Mouse (Mus musculus): ENCODE data around the gene Sae1. TPM values are rescaled to one million over a fixed set of nuclear protein-coding genes. Genes with fewer than 3 reads are reported as not detected.

Gene Sae1
- polyA plus RNA-seq (2015; fragmentation: Nextera tagmentation; extraction: Ambion mirVana) = 97.7 and 98.0 TPM in 2 replicates

DNA sequence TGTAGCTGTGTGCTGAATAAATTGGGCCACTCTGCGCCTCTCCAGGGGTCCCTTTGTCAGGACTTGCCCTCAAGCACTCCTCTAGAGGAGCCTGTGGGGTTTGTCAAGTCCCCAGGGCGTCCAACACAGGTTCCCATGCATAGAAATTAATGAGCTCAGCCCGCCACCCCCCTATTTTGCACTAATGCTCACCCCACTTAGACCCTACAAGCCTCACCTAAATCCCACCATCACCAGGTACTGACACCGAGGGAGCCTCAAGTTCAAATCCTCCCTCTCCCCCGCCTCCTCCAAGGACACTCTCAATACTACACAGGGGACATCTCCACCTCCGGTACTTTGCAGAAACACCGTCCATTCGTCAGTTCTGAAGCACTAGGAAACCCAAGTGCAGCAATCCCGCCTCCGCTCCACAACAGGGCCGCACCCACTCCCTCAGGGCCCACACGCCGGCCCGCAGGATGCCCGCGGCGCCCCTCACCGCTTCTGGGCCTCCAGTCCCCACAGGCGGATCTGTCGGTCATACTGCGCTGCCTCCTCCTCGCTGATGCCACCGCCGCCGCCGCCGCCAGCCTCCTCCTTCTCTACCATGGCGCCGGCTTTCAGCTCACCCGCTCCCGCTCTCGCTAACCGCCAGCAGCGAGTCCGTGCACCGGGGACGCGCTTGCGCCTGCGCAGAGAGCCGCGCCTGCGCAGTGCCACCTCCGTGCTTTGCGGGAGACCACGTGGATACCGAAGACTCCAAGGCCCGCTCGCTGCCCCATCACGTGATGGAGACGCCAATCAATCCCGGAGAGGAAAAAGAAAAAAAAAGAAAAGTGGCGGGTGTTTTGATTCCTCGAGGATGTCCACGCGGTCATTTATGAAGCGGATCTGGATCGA, at the start of gene Sae1:
Gene Sae1 (minus strand): TSS at position 647 of the 882 bp plus-strand sequence.
- peak within 1 kb of the TSS; percentile 85 for H3K27ac ChIP-seq (replicated peaks)
- WGBS (ENCODE audit: insufficient replicate concordance) = under 1% methylated on average over 58 of the region's 58 CpGs

DNA sequence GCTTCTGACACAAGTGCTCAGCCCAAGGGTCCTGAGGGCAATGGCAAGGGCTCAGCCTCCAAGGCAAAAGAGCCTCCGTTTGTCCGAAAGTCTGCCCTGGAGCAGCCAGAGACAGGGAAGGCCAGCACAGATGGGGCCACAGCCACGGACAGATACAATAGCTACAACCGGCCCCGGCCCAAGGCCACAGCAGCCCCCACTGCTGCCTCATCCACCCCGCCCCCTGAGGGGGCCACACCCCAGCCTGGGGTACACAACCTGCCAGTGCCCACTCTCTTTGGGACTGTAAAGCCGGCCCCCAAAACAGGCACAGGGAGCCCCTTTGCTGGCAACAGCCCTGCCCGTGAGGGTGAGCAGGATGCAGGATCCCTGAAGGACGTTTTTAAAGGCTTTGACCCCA, 47.5 kb upstream of the Sae1 start:
- no peak for ATAC-seq (ENCODE audit: insufficient read depth)
- WGBS (ENCODE audit: insufficient replicate concordance) = 81% methylated on average over 9 of the region's 9 CpGs

More for the DNA sequence above, at the start of gene Sae1:
- H3K4me3 ChIP-seq (replicated peaks) = peak within 1 kb of the TSS; percentile 93
- peak; percentile 94 for ATAC-seq (ENCODE audit: insufficient read depth)
- no peaks in the 10 kb centered on the region for H3K27me3 ChIP-seq
- H3K4me2 ChIP-seq = peak within 1 kb of the TSS; percentile 87
- H3K4me1 ChIP-seq (replicated peaks) = peaks cover 35% of the 10 kb centered on the region
- H3K36me3 ChIP-seq (replicated peaks) = peaks cover 15% of the 10 kb centered on the region
- H3K9me3 ChIP-seq (replicated peaks) = no peaks in the 10 kb centered on the region
- peak within 1 kb of the TSS; percentile 90 for H3K9ac ChIP-seq

DNA sequence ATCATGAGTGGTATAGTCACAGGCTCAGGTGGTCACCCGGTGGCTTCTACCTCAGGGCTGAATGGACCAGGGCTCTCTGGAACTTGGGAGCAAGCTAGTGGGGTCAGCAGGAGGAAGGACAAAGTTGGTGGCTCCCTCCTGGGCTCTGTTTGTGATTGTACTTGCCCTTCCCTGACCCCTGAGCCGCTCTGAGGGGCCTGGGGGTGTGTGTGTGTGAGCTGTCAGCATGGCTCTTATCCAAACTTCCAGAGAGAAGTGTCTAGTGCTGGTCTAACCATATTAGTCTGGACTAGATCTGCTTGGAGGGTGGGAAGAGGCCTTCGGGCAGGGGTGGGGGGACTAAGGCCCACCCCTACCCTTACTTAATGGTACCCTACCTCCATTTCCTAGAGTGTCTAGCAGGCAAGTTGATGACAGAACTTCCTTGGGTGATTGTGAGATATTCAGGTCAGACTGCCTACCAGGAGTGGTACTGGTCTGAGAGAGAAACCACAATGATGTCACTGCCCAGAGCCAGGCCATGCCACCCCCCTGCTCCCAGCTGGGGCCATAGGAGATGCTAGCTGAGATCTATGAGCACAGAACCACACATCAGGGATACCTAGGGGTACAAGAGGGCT, 45.9 kb upstream of the Sae1 start:
- H3K27ac ChIP-seq (replicated peaks) = no peak overlapping the region
- WGBS (ENCODE audit: insufficient replicate concordance) = 86% methylated on average over 3 of the region's 3 CpGs
- no peak overlapping the region for H3K9ac ChIP-seq
- H3K36me3 ChIP-seq (replicated peaks) = peaks cover 88% of the 10 kb centered on the region
- H3K4me3 ChIP-seq (replicated peaks) = no peak overlapping the region
- ATAC-seq (ENCODE audit: insufficient read depth) = no peak
- H3K4me2 ChIP-seq = no peak overlapping the region
- H3K9me3 ChIP-seq (replicated peaks) = no peaks in the 10 kb centered on the region
- no peaks in the 10 kb centered on the region for H3K4me1 ChIP-seq (replicated peaks)
- no peaks in the 10 kb centered on the region for H3K27me3 ChIP-seq

More for the DNA sequence above, 47.5 kb upstream of the Sae1 start:
- no peak overlapping the region for H3K9ac ChIP-seq
- H3K9me3 ChIP-seq (replicated peaks) = no peaks in the 10 kb centered on the region
- peaks cover 72% of the 10 kb centered on the region for H3K36me3 ChIP-seq (replicated peaks)
- H3K4me3 ChIP-seq (replicated peaks) = no peak overlapping the region
- no peaks in the 10 kb centered on the region for H3K4me1 ChIP-seq (replicated peaks)
- no peak overlapping the region for H3K4me2 ChIP-seq
- H3K27me3 ChIP-seq = no peaks in the 10 kb centered on the region
- H3K27ac ChIP-seq (replicated peaks) = no peak overlapping the region

DNA sequence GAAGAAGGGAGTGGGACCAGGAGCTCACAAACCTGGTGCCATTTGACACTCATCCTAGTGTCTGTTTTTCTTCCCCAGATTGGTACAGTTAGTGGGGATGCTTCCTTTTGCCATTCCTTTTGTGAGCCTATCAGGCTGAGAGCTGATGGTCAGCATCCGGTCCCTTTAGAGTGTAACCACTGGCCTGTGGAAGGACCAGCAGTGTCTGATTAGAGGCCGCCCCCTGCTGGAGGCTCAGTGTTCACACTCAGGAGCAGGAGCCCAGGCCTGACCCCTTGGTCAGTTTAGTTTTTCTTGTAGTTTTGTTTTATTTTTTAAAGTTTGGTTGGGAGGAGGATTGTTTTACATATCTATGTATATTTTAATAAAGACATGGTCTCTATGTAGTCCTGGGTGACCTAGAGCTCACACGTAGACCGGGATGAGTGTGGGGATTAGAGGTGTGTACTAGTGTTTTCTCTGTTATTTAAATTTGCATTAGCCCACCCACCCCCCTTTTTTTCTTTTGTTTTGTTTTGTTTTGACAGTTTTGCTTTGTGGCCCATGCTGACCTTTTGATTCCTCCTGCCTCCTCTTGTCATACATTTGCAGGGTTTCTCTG, 38.6 kb upstream of the Sae1 start:
- peaks cover 100% of the 10 kb centered on the region for H3K36me3 ChIP-seq (replicated peaks)
- no peak overlapping the region for H3K27ac ChIP-seq (replicated peaks)
- no peak overlapping the region for H3K4me3 ChIP-seq (replicated peaks)
- H3K4me2 ChIP-seq = no peak overlapping the region
- H3K27me3 ChIP-seq = no peaks in the 10 kb centered on the region
- 58% methylated on average over 4 of the region's 4 CpGs for whole genome bisulfite sequencing (ENCODE audit: insufficient replicate concordance)
- ATAC-seq (ENCODE audit: insufficient read depth) = peak; percentile 71
- H3K9me3 ChIP-seq (replicated peaks) = no peaks in the 10 kb centered on the region
- no peak overlapping the region for H3K9ac ChIP-seq
- H3K4me1 ChIP-seq (replicated peaks) = peaks cover 11% of the 10 kb centered on the region; the same call in 1 of the 2 replicates

DNA sequence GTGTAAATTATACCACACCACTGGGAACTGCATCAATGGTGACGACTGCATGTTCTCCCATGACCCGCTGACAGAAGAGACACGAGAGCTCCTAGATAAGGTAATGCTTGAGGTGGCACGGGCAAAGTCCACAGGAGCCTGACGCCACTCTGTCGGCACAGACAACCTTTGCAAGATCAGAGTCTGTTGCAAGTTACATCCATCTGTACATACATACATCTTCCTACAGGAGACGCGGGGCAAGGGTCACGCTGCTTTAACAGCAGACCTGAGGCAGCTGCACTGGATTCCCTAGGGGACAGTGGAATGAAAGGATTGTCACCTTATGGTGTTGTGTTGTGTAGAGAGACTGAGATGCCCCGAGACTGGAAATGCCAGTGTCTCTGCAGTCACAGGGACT, 38.1 kb upstream of the Sae1 start:
- Histone ChIP-seq H3K4me1 (replicated peaks) (peaks cover 15% of the 10 kb centered on the region; the same call in 1 of the 2 replicates), H3K4me3 (replicated peaks) (no peak overlapping the region), H3K9me3 (replicated peaks) (no peaks in the 10 kb centered on the region), H3K27me3 (no peaks in the 10 kb centered on the region), H3K9ac (no peak overlapping the region), H3K4me2 (no peak overlapping the region), H3K27ac (replicated peaks) (no peak overlapping the region), H3K36me3 (replicated peaks) (peaks cover 100% of the 10 kb centered on the region)
- 84% methylated on average over 10 of the region's 10 CpGs for WGBS (ENCODE audit: insufficient replicate concordance)
- 0 out of 2 replicates have a peak, but pooled peaks have one; percentile 11 for ATAC-seq (ENCODE audit: insufficient read depth)

DNA sequence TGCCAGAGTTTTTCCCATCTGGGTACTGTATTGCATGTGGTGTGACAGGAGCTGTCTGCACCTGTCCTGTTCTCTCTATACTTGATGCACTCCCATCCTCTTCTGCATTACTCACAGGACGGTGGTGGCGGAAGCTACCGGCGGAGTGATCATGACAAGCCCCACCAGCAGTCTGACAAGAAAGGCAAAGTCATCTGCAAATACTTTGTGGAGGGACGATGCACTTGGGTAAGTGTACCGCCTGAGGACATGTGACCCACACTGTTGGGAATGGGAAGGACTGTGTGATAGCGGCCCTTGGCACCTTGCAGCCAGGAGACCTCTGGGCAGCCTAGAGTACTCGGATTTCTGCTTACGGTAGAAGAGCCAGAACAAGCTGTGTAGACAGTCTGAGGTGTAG, 36.1 kb upstream of the Sae1 start:
- no peak for ATAC-seq (ENCODE audit: insufficient read depth)
- 91% methylated on average over 9 of the region's 9 CpGs for WGBS (ENCODE audit: insufficient replicate concordance)

DNA sequence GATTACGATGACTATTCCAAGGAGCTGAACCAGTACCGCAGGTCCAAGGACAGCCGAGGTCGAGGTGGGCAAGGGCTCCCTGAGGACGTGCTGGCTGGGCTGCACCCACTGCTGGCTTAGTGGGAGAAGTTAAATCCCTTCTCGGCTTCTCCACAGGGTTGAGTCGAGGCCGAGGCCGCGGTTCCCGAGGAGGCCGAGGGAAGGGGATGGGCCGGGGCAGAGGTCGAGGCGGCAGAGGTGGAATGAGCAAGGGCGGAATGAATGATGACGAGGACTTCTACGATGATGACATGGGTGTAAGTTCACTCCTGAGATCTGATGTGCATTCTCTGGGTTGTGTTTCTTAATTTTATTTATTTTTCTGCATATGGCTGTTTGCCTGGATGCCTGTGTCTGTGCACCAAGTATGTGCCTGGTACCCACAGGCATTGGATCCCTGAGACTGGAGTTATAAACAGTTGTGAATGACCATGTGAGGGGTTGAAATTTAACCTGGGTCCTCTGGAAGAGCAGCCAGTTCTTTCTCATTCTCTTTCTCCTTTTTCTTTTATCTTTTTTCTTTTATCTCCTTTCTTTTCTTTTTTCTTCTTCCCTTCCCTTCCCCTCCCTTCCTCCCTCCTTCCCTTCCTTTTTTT, 34.7 kb upstream of the Sae1 start:
- ATAC-seq (ENCODE audit: insufficient read depth) = no peak
- Histone ChIP-seq H3K27ac (replicated peaks) (peak overlapping the region; percentile 38; the same call in 1 of the 2 replicates), H3K27me3 (no peaks in the 10 kb centered on the region), H3K4me3 (replicated peaks) (no peak overlapping the region), H3K9ac (no peak overlapping the region), H3K4me1 (replicated peaks) (peaks cover 25% of the 10 kb centered on the region; the same call in 1 of the 2 replicates), H3K4me2 (no peak overlapping the region), H3K36me3 (replicated peaks) (peaks cover 100% of the 10 kb centered on the region), H3K9me3 (replicated peaks) (no peaks in the 10 kb centered on the region)
- WGBS (ENCODE audit: insufficient replicate concordance) = 85% methylated on average over 18 of the region's 18 CpGs

More for the DNA sequence above, 36.1 kb upstream of the Sae1 start:
- Histone ChIP-seq H3K4me3 (replicated peaks) (no peak overlapping the region), H3K4me1 (replicated peaks) (peaks cover 22% of the 10 kb centered on the region; the same call in 1 of the 2 replicates), H3K9me3 (replicated peaks) (no peaks in the 10 kb centered on the region), H3K36me3 (replicated peaks) (peaks cover 100% of the 10 kb centered on the region), H3K4me2 (no peak overlapping the region), H3K27me3 (no peaks in the 10 kb centered on the region), H3K27ac (replicated peaks) (no peak overlapping the region), H3K9ac (no peak overlapping the region)

- no peak for ATAC-seq (ENCODE audit: insufficient read depth)
- no peak overlapping the region for H3K4me3 ChIP-seq (replicated peaks)
- 87% methylated on average over 8 of the region's 8 CpGs for WGBS (ENCODE audit: insufficient replicate concordance)
- H3K9me3 ChIP-seq (replicated peaks) = no peaks in the 10 kb centered on the region
- no peaks in the 10 kb centered on the region for H3K27me3 ChIP-seq
- peaks cover 34% of the 10 kb centered on the region for H3K4me1 ChIP-seq (replicated peaks)
- peaks cover 100% of the 10 kb centered on the region for H3K36me3 ChIP-seq (replicated peaks)
- H3K27ac ChIP-seq (replicated peaks) = peak overlapping the region; percentile 19; the same call in 1 of the 2 replicates
- no peak overlapping the region for H3K9ac ChIP-seq
- H3K4me2 ChIP-seq = no peak overlapping the region
Measured at GRCm38 (mm10) chr7:16420493-16421118, 33.0 kb upstream of the Sae1 start.

GRCm38 (mm10) chr7:16418713-16419112, 31.1 kb upstream of the Sae1 start:
- Histone ChIP-seq H3K9me3 (replicated peaks) (no peaks in the 10 kb centered on the region), H3K27me3 (no peaks in the 10 kb centered on the region), H3K27ac (replicated peaks) (peak overlapping the region; percentile 26), H3K4me3 (replicated peaks) (no peak overlapping the region), H3K4me2 (no peak overlapping the region), H3K36me3 (replicated peaks) (peaks cover 93% of the 10 kb centered on the region), H3K4me1 (replicated peaks) (peaks cover 49% of the 10 kb centered on the region), H3K9ac (no peak overlapping the region)
- ATAC-seq (ENCODE audit: insufficient read depth) = no peak
- 82% methylated on average over 5 of the region's 5 CpGs for WGBS (ENCODE audit: insufficient replicate concordance)

DNA sequence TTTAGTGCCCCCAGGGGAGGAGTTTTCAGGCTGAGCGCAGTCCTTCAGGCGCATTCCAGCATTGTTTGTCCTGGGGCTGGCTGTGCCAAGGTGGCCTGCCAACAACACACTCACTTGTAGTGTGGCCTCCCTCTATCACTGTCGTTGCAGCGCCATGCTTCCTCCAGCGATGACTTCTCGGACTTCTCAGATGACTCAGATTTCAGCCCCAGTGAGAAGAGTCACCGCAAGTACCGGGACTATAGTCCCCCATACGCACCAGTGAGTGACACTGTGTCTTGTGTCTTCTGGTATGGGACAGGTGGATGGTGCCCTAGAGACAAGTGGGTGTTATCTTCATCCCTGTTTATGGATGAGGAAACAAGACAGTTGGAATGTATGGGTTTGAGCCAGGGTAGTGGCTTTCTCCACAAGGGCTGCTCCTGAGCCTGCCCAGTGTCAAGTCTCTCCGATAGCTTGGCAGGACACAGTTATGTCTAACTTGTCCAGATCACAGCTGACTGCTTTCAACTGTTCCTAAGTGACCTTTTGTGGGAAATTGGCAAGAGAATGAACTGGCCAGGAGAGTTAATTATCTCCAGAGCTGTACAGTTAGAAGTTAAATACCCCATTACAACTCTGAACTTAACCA, 29.6 kb upstream of the Sae1 start:
- peaks cover 55% of the 10 kb centered on the region for H3K4me1 ChIP-seq (replicated peaks)
- H3K4me3 ChIP-seq (replicated peaks) = no peak overlapping the region
- H3K4me2 ChIP-seq = no peak overlapping the region
- 89% methylated on average over 10 of the region's 10 CpGs for whole genome bisulfite sequencing (ENCODE audit: insufficient replicate concordance)
- peak overlapping the region; percentile 31; the same call in 1 of the 2 replicates for H3K27ac ChIP-seq (replicated peaks)
- ATAC-seq (ENCODE audit: insufficient read depth) = no peak
- H3K36me3 ChIP-seq (replicated peaks) = peaks cover 79% of the 10 kb centered on the region
- no peaks in the 10 kb centered on the region for H3K27me3 ChIP-seq
- H3K9me3 ChIP-seq (replicated peaks) = no peaks in the 10 kb centered on the region
- H3K9ac ChIP-seq = no peak overlapping the region
